Mouse (Mus musculus): ENCODE data around the gene Mgat4c. TPM values are rescaled to one million over a fixed set of nuclear protein-coding genes. Genes with fewer than 3 reads are reported as not detected.

Gene Mgat4c
- polyA plus RNA-seq (2014; fragmentation: Nextera tagmentation; extraction: Ambion mirVana): 1.7 and 2.2 TPM in 2 replicates

GRCm38 (mm10) chr10:101681437-101681912, at the start of gene Mgat4c:
TSS of gene Mgat4c (plus strand) at chr10:101681487.
- 80% methylated on average over 6 of the region's 6 CpGs for WGBS
- Histone ChIP-seq H3K4me2 (ENCODE audit: low read depth, low read length, severe bottlenecking) (no peak within 1 kb of the TSS), H3K27ac (ENCODE audit: low read depth, low read length) (no peak within 1 kb of the TSS)

GRCm38 (mm10) chr10:101635266-101635665, 46.0 kb upstream of the Mgat4c start:
- DNase-seq (ENCODE audit: low spot score): no peak
- H3K27ac ChIP-seq (ENCODE audit: low read depth, low read length): no peak overlapping the region
- no peak overlapping the region for H3K4me3 ChIP-seq (ENCODE audit: low read depth, low read length)
- no peaks in the 10 kb centered on the region for H3K36me3 ChIP-seq (ENCODE audit: control insufficient read depth, insufficient read depth, low read length)
- 88% methylated on average over 6 of the region's 6 CpGs for WGBS
- H3K27me3 ChIP-seq (ENCODE audit: control insufficient read depth, insufficient read depth, low read length): no peaks in the 10 kb centered on the region
- ATAC-seq (replicated peaks; ENCODE audit: low FRiP score): no peak
- H3K9me3 ChIP-seq (ENCODE audit: control insufficient read depth, low read length): no peaks in the 10 kb centered on the region
- no peaks in the 10 kb centered on the region for H3K4me1 ChIP-seq (replicated peaks; ENCODE audit: control insufficient read depth, insufficient read depth, low read length)
- no peak overlapping the region for H3K4me2 ChIP-seq (ENCODE audit: low read depth, low read length, severe bottlenecking)
- no peak overlapping the region for H3K9ac ChIP-seq (ENCODE audit: low read length)

More at GRCm38 (mm10) chr10:101681437-101681912, at the start of gene Mgat4c:
- DNase-seq (ENCODE audit: low spot score) (no peak), ATAC-seq (replicated peaks; ENCODE audit: low FRiP score) (no peak)
- Histone ChIP-seq H3K9me3 (ENCODE audit: control insufficient read depth, low read length) (no peaks in the 10 kb centered on the region), H3K27me3 (ENCODE audit: control insufficient read depth, insufficient read depth, low read length) (no peaks in the 10 kb centered on the region), H3K4me3 (ENCODE audit: low read depth, low read length) (no peak within 1 kb of the TSS), H3K36me3 (ENCODE audit: control insufficient read depth, insufficient read depth, low read length) (no peaks in the 10 kb centered on the region), H3K4me1 (replicated peaks; ENCODE audit: control insufficient read depth, insufficient read depth, low read length) (no peaks in the 10 kb centered on the region), H3K9ac (ENCODE audit: low read length) (no peak within 1 kb of the TSS)

GRCm38 (mm10) chr10:101641048-101641447, 40.2 kb upstream of the Mgat4c start:
- no peak overlapping the region for H3K27ac ChIP-seq (ENCODE audit: low read depth, low read length)
- H3K9ac ChIP-seq (ENCODE audit: low read length): no peak overlapping the region
- no peak overlapping the region for H3K4me2 ChIP-seq (ENCODE audit: low read depth, low read length, severe bottlenecking)
- DNase-seq (ENCODE audit: low spot score): no peak
- no peaks in the 10 kb centered on the region for H3K4me1 ChIP-seq (replicated peaks; ENCODE audit: control insufficient read depth, insufficient read depth, low read length)
- no peak overlapping the region for H3K4me3 ChIP-seq (ENCODE audit: low read depth, low read length)
- H3K36me3 ChIP-seq (ENCODE audit: control insufficient read depth, insufficient read depth, low read length): no peaks in the 10 kb centered on the region
- H3K27me3 ChIP-seq (ENCODE audit: control insufficient read depth, insufficient read depth, low read length): no peaks in the 10 kb centered on the region
- no peaks in the 10 kb centered on the region for H3K9me3 ChIP-seq (ENCODE audit: control insufficient read depth, low read length)
- ATAC-seq (replicated peaks; ENCODE audit: low FRiP score): no peak
- 89% methylated on average over 2 of the region's 2 CpGs for WGBS

DNA sequence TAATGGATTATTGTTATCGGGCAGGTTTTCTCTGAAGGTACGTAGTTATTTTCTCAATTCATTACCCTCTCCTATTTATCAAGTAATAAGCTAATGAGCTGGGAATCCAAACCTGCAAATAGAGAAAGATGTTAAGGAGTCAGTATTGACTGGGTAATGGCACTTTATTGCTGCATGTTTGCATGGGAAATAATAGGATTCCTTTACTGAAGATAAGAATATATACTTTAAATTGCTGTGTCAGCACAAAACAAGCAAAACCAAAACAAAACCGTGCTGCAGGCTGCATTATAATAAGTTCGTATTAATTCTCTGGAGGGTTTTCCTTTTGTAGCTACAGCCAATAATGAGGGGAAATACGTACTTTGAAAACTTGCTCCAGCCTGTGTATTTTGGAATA, 627 bp downstream of the Mgat4c start:
- Histone ChIP-seq H3K36me3 (ENCODE audit: control insufficient read depth, insufficient read depth, low read length) (no peaks in the 10 kb centered on the region), H3K4me1 (replicated peaks; ENCODE audit: control insufficient read depth, insufficient read depth, low read length) (no peaks in the 10 kb centered on the region), H3K4me3 (ENCODE audit: low read depth, low read length) (no peak overlapping the region), H3K9ac (ENCODE audit: low read length) (no peak overlapping the region), H3K9me3 (ENCODE audit: control insufficient read depth, low read length) (no peaks in the 10 kb centered on the region), H3K27ac (ENCODE audit: low read depth, low read length) (no peak overlapping the region), H3K4me2 (ENCODE audit: low read depth, low read length, severe bottlenecking) (no peak overlapping the region), H3K27me3 (ENCODE audit: control insufficient read depth, insufficient read depth, low read length) (no peaks in the 10 kb centered on the region)
- 74% methylated on average over 5 of the region's 5 CpGs for WGBS
- DNase-seq (ENCODE audit: low spot score) (no peak), ATAC-seq (replicated peaks; ENCODE audit: low FRiP score) (no peak)

DNA sequence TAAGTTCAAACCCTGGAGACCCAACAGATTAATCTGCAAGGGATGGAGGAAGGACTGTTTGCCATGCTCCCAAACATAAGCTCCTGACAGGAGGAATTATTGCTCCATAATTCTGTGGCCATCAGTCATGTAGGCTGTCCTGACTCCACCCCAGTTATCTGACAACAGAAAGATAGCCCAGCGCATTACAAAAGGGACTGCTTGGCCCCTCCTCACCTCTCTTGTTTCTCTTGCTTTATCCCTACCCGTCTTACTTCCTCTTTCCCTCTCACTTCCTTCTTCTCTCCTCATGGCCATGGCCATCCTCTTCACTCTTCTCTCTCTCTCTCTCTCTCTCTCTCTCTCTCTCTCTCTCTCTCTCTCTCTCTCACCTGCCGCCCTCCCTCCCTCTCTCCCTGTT, 80.5 kb downstream of the Mgat4c start:
- WGBS: 83% methylated on average over 3 of the region's 3 CpGs
- no peak for ATAC-seq (replicated peaks; ENCODE audit: low FRiP score)

GRCm38 (mm10) chr10:101770688-101771087, 89.4 kb downstream of the Mgat4c start:
- no peaks in the 10 kb centered on the region for H3K36me3 ChIP-seq (ENCODE audit: control insufficient read depth, insufficient read depth, low read length)
- ATAC-seq (replicated peaks; ENCODE audit: low FRiP score): no peak
- no peaks in the 10 kb centered on the region for H3K9me3 ChIP-seq (ENCODE audit: control insufficient read depth, low read length)
- no peak for DNase-seq (ENCODE audit: low spot score)
- no peak overlapping the region for H3K9ac ChIP-seq (ENCODE audit: low read length)
- no peak overlapping the region for H3K4me3 ChIP-seq (ENCODE audit: low read depth, low read length)
- H3K4me1 ChIP-seq (replicated peaks; ENCODE audit: control insufficient read depth, insufficient read depth, low read length): no peaks in the 10 kb centered on the region
- H3K27me3 ChIP-seq (ENCODE audit: control insufficient read depth, insufficient read depth, low read length): no peaks in the 10 kb centered on the region
- H3K4me2 ChIP-seq (ENCODE audit: low read depth, low read length, severe bottlenecking): no peak overlapping the region
- WGBS: 86% methylated on average over 1 of the region's 1 CpGs
- H3K27ac ChIP-seq (ENCODE audit: low read depth, low read length): no peak overlapping the region

More for the DNA sequence above, 80.5 kb downstream of the Mgat4c start:
- Histone ChIP-seq H3K9me3 (ENCODE audit: control insufficient read depth, low read length) (no peaks in the 10 kb centered on the region), H3K27me3 (ENCODE audit: control insufficient read depth, insufficient read depth, low read length) (no peaks in the 10 kb centered on the region), H3K36me3 (ENCODE audit: control insufficient read depth, insufficient read depth, low read length) (no peaks in the 10 kb centered on the region), H3K4me3 (ENCODE audit: low read depth, low read length) (no peak overlapping the region), H3K9ac (ENCODE audit: low read length) (no peak overlapping the region), H3K27ac (ENCODE audit: low read depth, low read length) (no peak overlapping the region), H3K4me2 (ENCODE audit: low read depth, low read length, severe bottlenecking) (no peak overlapping the region), H3K4me1 (replicated peaks; ENCODE audit: control insufficient read depth, insufficient read depth, low read length) (no peaks in the 10 kb centered on the region)
- DNase-seq (ENCODE audit: low spot score): no peak

GRCm38 (mm10) chr10:101771157-101771556, 89.9 kb downstream of the Mgat4c start:
- WGBS: 79% methylated on average over 4 of the region's 4 CpGs
- Histone ChIP-seq H3K9ac (ENCODE audit: low read length) (no peak overlapping the region), H3K36me3 (ENCODE audit: control insufficient read depth, insufficient read depth, low read length) (no peaks in the 10 kb centered on the region), H3K27me3 (ENCODE audit: control insufficient read depth, insufficient read depth, low read length) (no peaks in the 10 kb centered on the region), H3K4me2 (ENCODE audit: low read depth, low read length, severe bottlenecking) (no peak overlapping the region), H3K4me3 (ENCODE audit: low read depth, low read length) (no peak overlapping the region), H3K27ac (ENCODE audit: low read depth, low read length) (no peak overlapping the region), H3K4me1 (replicated peaks; ENCODE audit: control insufficient read depth, insufficient read depth, low read length) (no peaks in the 10 kb centered on the region), H3K9me3 (ENCODE audit: control insufficient read depth, low read length) (no peaks in the 10 kb centered on the region)
- no peak for ATAC-seq (replicated peaks; ENCODE audit: low FRiP score)
- no peak for DNase-seq (ENCODE audit: low spot score)

GRCm38 (mm10) chr10:101783161-101783744, 102.0 kb downstream of the Mgat4c start:
- H3K9me3 ChIP-seq (ENCODE audit: control insufficient read depth, low read length): no peaks in the 10 kb centered on the region
- H3K27ac ChIP-seq (ENCODE audit: low read depth, low read length): no peak overlapping the region
- no peak overlapping the region for H3K9ac ChIP-seq (ENCODE audit: low read length)
- no peaks in the 10 kb centered on the region for H3K36me3 ChIP-seq (ENCODE audit: control insufficient read depth, insufficient read depth, low read length)
- DNase-seq (ENCODE audit: low spot score) (no peak), ATAC-seq (replicated peaks; ENCODE audit: low FRiP score) (no peak)
- no peak overlapping the region for H3K4me2 ChIP-seq (ENCODE audit: low read depth, low read length, severe bottlenecking)
- no peaks in the 10 kb centered on the region for H3K27me3 ChIP-seq (ENCODE audit: control insufficient read depth, insufficient read depth, low read length)
- H3K4me3 ChIP-seq (ENCODE audit: low read depth, low read length): no peak overlapping the region
- 92% methylated on average over 3 of the region's 3 CpGs for WGBS
- no peaks in the 10 kb centered on the region for H3K4me1 ChIP-seq (replicated peaks; ENCODE audit: control insufficient read depth, insufficient read depth, low read length)

- WGBS: 96% methylated on average over 1 of the region's 1 CpGs
- Histone ChIP-seq H3K9me3 (ENCODE audit: control insufficient read depth, low read length) (no peaks in the 10 kb centered on the region), H3K4me1 (replicated peaks; ENCODE audit: control insufficient read depth, insufficient read depth, low read length) (no peaks in the 10 kb centered on the region), H3K27me3 (ENCODE audit: control insufficient read depth, insufficient read depth, low read length) (no peaks in the 10 kb centered on the region), H3K9ac (ENCODE audit: low read length) (no peak overlapping the region), H3K4me2 (ENCODE audit: low read depth, low read length, severe bottlenecking) (no peak overlapping the region), H3K27ac (ENCODE audit: low read depth, low read length) (no peak overlapping the region), H3K36me3 (ENCODE audit: control insufficient read depth, insufficient read depth, low read length) (no peaks in the 10 kb centered on the region), H3K4me3 (ENCODE audit: low read depth, low read length) (no peak overlapping the region)
- DNase-seq (ENCODE audit: low spot score) (no peak), ATAC-seq (replicated peaks; ENCODE audit: low FRiP score) (no peak)
Observed at GRCm38 (mm10) chr10:101795507-101795906, 114.2 kb downstream of the Mgat4c start.

All from forebrain, embryonic 11.5 days (tissue).